Mouse (Mus musculus): ENCODE measurements around the gene Sephs2.

The Sephs2 gene

GRCm38 (mm10) chr7:127232622-127233367, 41.1 kb downstream of the Sephs2 start, which contains the start of the genes Zfp553 and Sept1:
Gene Zfp553, plus strand, starts transcription at chr7:127233061.
Gene Sept1, minus strand, starts transcription at chr7:127233130.
- DNase-seq (ENCODE audit: low spot score), result peak; percentile 85

DNA sequence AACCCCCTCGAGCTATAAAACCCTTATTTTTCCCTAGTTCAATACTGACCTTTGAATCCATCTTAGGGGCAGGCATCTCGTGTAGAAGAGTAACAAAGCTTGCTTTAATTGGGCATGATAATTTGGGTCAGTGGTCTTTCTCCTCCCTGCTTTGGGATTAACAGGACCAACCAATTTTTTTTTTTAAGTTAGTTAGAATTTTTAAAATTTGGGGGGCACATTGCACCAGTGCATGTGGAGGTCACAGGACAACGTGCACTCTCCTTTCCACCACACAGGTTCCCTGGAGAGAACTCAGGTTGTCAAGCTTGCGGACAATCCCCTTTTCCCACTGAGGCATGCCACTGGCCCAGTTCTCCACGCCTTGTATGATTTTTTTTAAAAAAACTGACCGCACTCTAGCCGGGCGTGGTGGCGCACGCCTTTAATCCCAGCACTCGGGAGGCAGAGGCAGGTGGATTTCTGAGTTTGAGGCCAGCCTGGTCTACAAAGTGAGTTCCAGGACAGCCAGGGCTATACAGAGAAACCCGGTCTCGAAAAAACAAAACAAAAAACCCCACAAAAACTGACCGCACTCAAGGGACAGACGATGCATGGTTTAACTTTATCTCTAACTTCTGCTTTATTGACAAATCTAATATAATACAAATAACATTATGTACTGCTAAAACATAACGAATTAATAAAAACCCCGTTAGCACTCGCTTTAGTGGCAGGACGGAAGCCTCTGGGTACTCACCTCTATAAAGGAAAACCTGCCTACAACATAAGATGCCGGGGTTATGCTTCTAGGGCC, 41.8 kb downstream of the Sephs2 start:
- DNase-seq (ENCODE audit: low spot score), result no peak

- no peak for DNase-seq (ENCODE audit: low spot score)
Observed at GRCm38 (mm10) chr7:127231376-127231775, 42.5 kb downstream of the Sephs2 start.

DNA sequence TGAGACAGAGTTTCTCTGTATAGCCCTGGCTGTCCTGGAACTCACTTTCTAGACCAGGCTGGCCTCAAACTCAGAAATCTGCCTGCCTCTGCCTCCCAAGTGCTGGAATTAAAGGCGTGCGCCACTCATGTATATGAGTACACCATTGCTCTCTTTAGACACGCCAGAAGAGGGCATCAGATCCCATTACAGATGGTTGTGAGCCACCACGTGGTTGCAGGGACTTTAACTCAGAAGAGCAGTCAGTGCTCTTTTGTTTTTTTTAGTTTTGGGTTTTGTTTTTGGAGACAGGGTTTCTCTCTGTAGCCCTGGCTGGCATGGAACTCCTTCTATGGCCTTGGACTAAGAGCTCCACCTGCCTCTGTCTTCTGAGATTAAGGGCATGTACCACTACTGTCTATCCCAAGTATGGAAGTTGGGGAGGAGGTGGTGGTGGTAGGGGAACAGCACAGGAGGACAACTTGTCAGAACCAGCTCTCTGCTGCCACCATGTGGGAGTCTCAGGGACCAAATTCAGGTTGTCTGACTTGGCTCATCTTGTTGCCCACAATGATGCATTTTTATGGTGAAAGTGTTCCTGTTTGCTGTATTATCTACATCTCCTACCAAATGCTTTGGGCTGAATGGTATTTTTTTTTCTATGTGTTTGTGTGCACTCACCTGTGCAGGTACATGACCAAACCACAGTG, 45.1 kb downstream of the Sephs2 start:
- DNase-seq (ENCODE audit: low spot score), result peak; percentile 86

- DNase-seq (ENCODE audit: low spot score), result no peak
Observed at GRCm38 (mm10) chr7:127225147-127225995, 48.5 kb downstream of the Sephs2 start.

- no peak for DNase-seq (ENCODE audit: low spot score)
Observed at GRCm38 (mm10) chr7:127224616-127225015, 49.2 kb downstream of the Sephs2 start.

GRCm38 (mm10) chr7:127223515-127224478, 50.1 kb downstream of the Sephs2 start:
- DNase-seq (ENCODE audit: low spot score), result no peak

- no peak for DNase-seq (ENCODE audit: low spot score)
Observed at GRCm38 (mm10) chr7:127223106-127223505, 50.7 kb downstream of the Sephs2 start.

Data from urinary bladder, postnatal 14 days (tissue).